Mouse (Mus musculus) cerebellum, adult 8-10 months (tissue): Measurements from ENCODE around the gene Cep170b.
A peak's percentile ranks its signal among the peaks of the same experiment; 100 is the strongest.

Experiments used
- DNase-seq: peaks from one replicate; pipeline ENCODE4 v3.0.0; 2022

The Cep170b gene

DNA sequence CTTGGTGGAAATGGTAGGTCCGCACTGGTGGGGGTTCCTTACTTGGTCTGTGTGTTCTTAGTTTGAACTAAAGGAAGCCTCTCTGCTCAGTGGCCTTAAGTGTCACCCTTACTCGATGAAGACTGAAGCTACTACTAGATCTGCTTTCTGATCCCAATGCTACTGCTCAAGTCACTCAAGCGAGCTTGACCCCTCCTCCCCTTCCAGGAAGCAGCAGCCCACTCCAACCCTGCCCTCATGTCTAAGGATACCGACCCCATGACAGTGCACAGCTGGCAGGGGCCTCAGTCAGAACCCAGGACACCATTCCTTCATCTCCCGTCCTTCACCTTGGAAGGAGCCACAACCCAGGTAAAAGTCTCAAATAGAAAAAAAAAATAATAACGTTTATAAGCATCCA is at the start of gene Cep170b:
Gene Cep170b (plus strand): TSS at position 240 of the 400 bp plus-strand sequence.
- DNase-seq = no peak

DNA sequence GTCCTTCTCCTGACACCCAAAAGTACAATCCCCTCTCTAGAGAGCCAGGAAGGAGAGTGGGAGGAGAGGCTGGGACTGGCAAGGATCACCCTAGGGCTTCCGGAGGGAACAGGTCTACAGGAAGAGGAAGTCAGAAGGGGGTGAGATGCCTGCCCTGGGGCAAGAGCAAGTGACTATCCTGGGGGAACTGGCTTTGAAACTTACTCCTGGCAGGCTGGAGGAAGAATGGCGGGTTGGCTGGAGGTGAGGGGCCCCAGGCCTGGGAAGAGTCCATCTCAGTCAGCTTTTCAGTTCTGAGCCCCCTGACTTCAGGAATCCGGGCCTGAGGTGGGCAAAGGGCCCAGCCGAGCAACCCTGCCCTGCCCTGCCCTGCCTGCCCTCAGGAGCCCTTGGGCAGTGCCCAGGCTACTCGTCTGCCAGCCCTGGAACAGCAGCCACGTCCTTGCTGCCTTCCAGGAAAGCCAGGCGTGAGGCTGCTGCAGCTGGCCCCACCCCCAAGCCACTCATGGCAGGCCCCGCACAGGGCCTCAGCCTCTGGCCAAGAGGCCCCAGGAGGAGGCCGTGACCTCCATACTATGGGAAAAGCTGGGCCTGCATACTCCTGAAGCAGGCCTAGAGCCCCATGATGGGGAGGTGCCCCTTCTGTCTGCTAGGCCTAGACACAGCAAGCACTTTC is 49.4 kb upstream of the Cep170b start:
- DNase-seq = no peak

DNA sequence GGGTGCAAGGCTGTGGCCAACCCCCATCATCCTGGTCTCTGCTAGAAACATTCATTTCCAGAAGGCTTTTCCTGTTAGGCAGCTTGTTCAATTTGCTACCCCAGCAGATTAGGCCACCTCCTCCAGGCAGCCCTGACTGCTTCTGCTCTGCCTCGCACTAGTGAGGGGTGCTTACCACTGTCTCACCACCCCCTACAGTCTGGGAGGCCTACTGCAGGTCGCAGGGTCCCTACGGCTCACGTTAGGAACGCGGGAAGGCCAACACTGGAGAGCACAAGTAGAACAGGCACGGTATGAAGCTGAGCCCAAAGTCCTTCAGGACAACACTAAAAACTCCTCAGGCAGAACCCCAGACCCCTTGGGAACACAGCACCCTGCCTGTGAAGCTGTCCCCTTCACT is 48.4 kb upstream of the Cep170b start:
- DNase-seq = no peak

GRCm38 (mm10) chr12:112672744-112673575 is 47.3 kb upstream of the Cep170b start:
- DNase-seq = no peak

DNA sequence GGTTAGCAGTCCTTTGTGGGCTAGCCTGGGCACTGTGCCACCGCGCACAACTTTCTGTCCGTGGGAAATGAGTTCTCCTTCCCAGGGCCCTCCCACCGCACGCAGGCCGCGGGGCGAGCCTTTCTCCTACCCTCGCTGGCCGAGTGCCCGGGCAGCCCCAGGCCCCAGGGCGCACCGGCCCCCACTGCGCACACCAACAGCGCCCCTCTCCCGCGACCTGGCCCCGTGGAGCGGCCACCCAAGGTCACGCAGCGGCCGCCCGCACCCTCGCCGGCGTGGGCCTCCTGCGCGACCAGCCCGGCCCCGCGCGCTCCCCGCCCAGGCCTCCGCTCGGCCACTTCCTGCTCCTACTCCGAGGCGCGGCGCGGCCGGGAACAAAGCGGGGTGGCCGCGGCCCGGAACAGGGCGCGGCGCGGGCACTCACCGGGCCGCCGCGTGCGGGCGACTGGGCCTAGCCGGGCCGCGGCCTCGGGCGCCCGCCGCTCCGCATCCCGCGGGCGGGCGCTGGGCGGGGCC is 46.6 kb upstream of the Cep170b start:
- DNase-seq = peak; percentile 64

GRCm38 (mm10) chr12:112674132-112675011 is 45.9 kb upstream of the Cep170b start, which contains the start of gene Akt1:
Gene Akt1 (minus strand): TSS chr12:112674884.
- peak; percentile 63 for DNase-seq

DNA sequence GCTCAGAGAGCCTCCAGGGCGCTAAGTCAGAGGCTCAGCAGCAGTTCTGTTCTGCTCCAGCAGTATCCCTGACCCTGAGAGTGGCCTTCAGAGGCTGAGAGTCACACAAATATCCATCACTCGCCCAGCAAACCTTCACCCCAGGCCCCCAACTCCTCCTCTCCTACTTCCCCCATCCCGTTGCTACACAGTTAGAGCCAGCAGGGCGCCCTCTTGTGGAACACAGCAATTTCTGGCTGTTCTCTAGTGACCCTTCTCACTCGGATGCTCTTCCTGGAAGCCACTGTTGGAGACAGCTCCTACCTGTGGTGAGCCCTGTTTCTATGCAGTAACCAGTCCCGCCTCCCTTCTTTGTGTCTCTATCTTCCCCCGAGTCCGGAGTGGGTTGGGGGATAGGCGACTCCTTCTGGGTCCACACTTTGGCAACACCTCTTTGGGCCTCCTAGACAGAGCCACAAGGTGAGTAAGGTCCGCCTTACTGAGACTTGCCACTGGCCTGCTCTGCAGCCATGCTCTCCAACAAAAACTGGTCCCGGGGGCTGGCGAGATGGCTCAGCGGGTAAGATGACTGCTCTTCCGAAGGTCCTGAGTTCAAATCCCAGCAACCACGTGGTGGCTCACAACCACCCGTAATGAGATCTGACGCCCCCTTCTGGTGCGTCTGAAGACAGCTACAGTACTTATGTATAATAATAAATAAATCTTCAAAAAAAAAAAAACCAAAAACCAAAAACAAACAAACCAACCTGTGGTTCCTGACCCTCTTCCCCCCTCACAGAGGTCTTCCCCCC is 44.8 kb upstream of the Cep170b start:
- peak; percentile 84 for DNase-seq

GRCm38 (mm10) chr12:112677076-112677475 is 43.2 kb upstream of the Cep170b start:
- DNase-seq = peak; percentile 16

DNA sequence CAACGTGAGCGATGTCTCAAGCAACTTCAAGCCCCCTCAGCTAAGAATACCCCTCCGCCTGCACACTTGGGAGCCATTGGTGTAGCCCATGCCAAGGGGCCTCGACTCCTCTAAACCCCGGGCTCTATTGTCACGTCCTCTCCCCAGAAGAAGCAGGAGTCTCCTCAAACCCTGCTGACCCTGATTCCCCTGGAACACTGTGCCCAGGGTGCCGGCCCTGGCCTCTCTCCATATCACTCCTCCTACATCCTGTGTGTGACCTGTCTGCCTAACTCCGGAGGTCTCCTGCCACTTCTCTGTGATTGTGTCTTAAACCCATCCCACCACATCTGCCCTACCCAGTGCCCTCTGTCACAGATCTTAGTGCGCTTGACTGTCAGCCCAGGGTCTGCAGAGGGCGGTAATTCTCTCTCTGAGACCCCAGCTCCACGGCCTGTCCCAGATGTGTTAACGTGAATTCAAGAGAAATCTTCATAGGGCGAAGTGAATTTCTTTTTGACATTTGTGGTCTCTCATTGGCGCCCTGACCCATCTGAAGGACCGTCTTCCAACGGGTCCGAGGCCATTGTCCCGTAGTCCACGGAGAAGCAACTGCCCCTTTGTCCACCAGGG is 42.2 kb upstream of the Cep170b start:
- DNase-seq = no peak

- DNase-seq = no peak
These were observed 41.7 kb upstream of the Cep170b start, which contains the start of gene Zbtb42 for GRCm38 (mm10) chr12:112678555-112679026. Gene Zbtb42 (plus strand): TSS chr12:112678828.

- DNase-seq = no peak
These were observed 40.9 kb upstream of the Cep170b start for GRCm38 (mm10) chr12:112679027-112679996.

GRCm38 (mm10) chr12:112683351-112683750 is 36.9 kb upstream of the Cep170b start:
- DNase-seq = no peak

GRCm38 (mm10) chr12:112688458-112688857 is 31.8 kb upstream of the Cep170b start:
- DNase-seq = no peak

DNA sequence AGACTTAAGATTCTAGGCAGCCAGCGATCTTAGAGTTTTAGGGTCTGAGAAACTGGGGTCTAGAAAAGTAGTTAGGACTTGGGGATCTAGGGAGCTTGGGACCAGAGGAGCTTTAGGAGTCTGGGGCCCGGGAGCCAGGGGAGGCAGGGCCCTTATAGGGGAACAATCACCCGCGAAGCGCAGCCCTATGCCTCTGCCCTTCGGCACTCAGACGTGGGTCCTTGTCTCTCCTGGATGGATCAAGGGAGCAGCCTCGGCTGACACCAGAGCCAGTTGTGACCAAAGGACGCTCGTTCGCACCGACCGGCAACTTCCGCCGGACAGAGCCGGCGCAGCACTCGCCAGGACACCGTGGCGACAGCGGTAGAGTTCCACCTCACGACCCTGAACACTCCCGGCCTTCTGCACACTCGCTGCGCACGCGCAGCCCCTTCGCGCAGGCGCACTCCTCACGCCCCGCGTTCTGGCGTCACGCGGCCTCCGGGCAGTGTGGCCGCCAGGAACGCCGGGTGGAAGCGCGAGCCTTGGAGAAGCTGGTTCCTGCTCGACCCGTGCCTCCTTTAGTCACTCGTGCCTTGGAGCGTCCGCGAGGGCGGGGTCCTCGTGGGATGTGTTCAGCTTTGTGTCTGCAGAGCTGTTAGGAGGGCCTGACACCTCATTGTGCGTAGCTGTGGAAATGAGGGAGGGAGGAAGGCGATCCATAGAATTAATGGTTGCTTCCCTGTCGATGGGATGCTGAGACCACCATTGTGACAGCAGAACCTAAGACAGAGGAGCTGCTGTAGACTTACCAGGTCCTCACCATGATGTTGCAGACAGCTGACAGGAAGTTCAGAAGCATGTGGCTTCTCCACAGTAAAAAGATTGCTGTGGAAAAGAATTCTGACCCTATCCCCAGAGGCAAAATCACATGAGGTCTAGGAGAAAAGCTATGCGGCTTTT is 26.8 kb upstream of the Cep170b start:
- peak; percentile 96 for DNase-seq

DNA sequence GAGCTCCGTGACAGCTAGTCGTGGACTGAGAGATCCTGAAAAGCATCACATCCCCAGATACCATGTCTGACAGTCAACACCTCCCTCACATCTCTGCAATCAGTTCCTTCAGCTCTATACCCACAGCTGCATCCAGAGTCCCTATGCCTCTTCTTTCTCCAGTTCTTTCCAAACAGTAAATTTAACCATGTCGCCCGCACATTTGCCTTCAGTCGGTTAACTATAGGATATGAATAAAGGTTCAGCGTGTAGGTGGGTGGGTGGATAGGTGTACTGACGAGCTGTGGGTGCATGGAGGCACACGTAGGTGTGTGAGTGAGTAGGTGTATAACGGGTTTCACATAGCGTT is 26.2 kb upstream of the Cep170b start:
- DNase-seq = no peak

DNA sequence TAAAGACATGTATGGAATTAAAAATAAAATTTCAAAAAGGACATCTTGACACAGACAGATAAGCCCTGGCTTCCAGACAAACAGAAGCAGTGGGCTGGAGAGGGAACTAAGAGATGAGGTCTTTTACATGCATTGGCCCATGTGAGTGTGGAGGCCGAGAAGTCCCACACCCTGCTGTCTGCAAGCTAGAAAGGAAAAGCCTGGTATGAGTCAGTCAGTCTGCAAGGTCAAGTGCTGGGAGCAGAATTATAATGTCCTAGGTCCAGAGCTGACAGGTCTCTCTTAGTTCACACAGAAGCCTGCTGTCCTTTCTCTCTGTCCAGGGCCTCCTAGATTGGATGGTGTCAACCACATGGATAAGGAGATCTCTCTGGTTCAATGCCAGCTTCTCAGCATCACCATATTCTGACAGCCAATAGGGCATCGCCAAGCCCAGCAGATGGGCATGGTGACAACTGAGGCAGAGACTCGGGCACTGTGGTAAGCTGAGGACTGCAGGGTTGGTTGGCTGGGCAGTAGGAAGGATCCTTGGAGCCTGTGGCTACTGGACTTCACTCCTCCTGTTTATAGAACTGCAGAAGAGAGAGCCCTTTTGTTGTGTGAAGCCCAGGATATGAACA is 23.3 kb upstream of the Cep170b start:
- DNase-seq = no peak

- no peak for DNase-seq
These were observed 19.7 kb upstream of the Cep170b start for GRCm38 (mm10) chr12:112700522-112700921.
